Mouse (Mus musculus) forebrain, embryonic 16.5 days (tissue): ENCODE measurements at regions not wholly inside any gene's neighbourhood (a gene's known extent, or its start where the extent isn't known, plus 50 kb on each side); places are given as distances from the start of the nearest gene placed in this dataset.
A peak's percentile ranks its signal among the peaks of the same experiment; 100 is the strongest.

Experiments
- ATAC-seq: fragments of 200-750 bp; cut with Nextera tagmentation; 2 replicates; pipeline ENCODE4 v1.8.0; 2017; ENCODE audit warnings: mild to moderate bottlenecking, moderate library complexity
- H3K27ac ChIP-seq: fragments of 300-500 bp; sonication (generic); 2 replicates; pipeline ENCODE4 v1.5.1; 2014; ENCODE audit warnings: low read length, control low read depth
- H3K27me3 ChIP-seq: fragments of 300-500 bp; sonication (generic); replicated peaks from 2 replicates; pipeline ENCODE4 v1.6.1; 2014; ENCODE audit warnings: low read length; ENCODE audit not compliant: control insufficient read depth, insufficient read depth
- H3K36me3 ChIP-seq: fragments of 300-500 bp; sonication (generic); 2 replicates; pipeline ENCODE4 v1.6.1; 2014; ENCODE audit not compliant: control insufficient read depth, insufficient read depth
- H3K4me1 ChIP-seq: fragments of 300-500 bp; sonication (generic); replicated peaks from 2 replicates; pipeline ENCODE4 v1.6.1; 2014; ENCODE audit warnings: low read length; ENCODE audit not compliant: control insufficient read depth, insufficient read depth
- H3K4me2 ChIP-seq: fragments of 300-500 bp; sonication (generic); 2 replicates; pipeline ENCODE4 v1.6.1; 2014; ENCODE audit warnings: mild to moderate bottlenecking, low read length, control low read depth
- H3K4me3 ChIP-seq: fragments of 300-500 bp; sonication (generic); replicated peaks from 2 replicates; pipeline ENCODE4 v1.5.1; 2014; ENCODE audit warnings: mild to moderate bottlenecking, low read length, control low read depth
- H3K9ac ChIP-seq: fragments of 300-500 bp; sonication (generic); replicated peaks from 2 replicates; pipeline ENCODE4 v1.6.1; 2014; ENCODE audit warnings: low read depth, low read length, control low read depth
- H3K9me3 ChIP-seq: fragments of 300-500 bp; sonication (generic); 2 replicates; pipeline ENCODE4 v1.6.1; 2016; ENCODE audit warnings: low read length; ENCODE audit not compliant: control insufficient read depth
- WGBS: fragments of 180-500 bp; shearing (Covaris S2); extraction: QIAGEN DNeasy Blood & Tissue Kit; methylation state at CpG from one replicate; pipeline ENCODE4 v1.1.7; 2014; 5-methylcytosine and 5-hydroxymethylcytosine counted together

DNA sequence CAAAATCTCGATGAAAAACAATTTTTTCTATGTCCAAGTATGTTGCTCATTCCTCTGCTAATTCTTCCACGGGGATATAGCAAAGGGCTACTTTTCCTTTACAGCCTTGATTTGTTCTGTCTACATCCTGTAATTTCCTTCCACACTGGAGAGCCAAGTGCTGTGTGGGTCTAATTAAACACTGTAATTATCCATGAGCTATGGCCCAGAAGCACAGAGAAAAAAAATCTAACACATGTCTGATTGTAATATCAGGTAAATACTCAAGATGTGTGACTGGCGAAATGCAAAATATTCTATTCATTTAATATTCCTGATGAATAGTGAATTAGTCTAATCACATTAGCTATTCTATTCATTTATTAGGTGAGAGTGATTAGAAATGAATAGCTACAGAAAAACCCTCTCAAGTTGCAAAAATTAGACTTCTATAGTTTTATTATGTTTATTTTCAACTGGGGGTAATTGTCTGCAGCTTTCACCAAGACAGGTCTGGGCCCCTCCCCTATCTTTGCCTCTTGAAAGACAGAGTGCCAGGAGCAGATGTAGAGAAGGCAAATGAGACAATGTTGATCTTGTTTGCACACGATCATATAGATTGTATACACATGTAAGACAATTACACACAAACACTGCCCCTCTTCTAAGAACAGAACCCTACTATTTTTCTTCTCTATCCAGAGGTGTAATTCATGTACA, 274.3 kb downstream of the Sorl1 start:
- H3K4me3 ChIP-seq: no peak overlapping the region
- no peaks in the 10 kb centered on the region for H3K27me3 ChIP-seq
- 16% methylated on average over 4 of the region's 4 CpGs for WGBS
- no peaks in the 10 kb centered on the region for H3K36me3 ChIP-seq
- peak; percentile 65 for ATAC-seq
- H3K9me3 ChIP-seq: no peaks in the 10 kb centered on the region
- H3K4me1 ChIP-seq: peaks cover 12% of the 10 kb centered on the region
- no peak overlapping the region for H3K4me2 ChIP-seq
- peak overlapping the region; percentile 39 for H3K27ac ChIP-seq
- H3K9ac ChIP-seq: no peak overlapping the region

DNA sequence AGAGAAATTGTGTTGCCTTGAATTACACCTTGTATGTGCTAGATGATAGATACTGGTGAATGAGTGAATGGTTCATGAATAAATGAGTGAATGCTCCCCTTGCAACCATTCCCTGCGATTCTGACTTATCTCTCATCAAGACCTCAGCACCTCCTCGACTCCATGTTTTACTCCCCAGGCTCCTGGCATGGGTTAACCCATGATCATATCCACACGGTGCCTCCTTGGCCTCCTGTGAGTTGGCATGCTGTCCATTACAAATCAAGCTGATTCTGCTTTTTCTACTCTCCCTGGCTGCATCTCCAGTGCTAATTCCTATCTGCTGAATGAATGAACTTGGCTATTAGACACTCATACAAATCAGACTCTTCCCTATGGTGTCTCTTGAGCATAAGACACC, 279.5 kb downstream of the Sorl1 start:
- H3K27ac ChIP-seq: no peak overlapping the region
- H3K36me3 ChIP-seq: no peaks in the 10 kb centered on the region
- WGBS: 82% methylated on average over 3 of the region's 3 CpGs
- no peaks in the 10 kb centered on the region for H3K27me3 ChIP-seq
- H3K4me2 ChIP-seq: no peak overlapping the region
- H3K4me3 ChIP-seq: no peak overlapping the region
- peaks cover 8% of the 10 kb centered on the region for H3K4me1 ChIP-seq
- no peaks in the 10 kb centered on the region for H3K9me3 ChIP-seq
- H3K9ac ChIP-seq: no peak overlapping the region
- ATAC-seq: no peak

- WGBS: 10% methylated on average over 11 of the region's 11 CpGs
- H3K9me3 ChIP-seq: peaks cover 4% of the 10 kb centered on the region; the same call in 1 of the 2 replicates
- ATAC-seq: peak; percentile 91
- H3K27me3 ChIP-seq: no peaks in the 10 kb centered on the region
- H3K27ac ChIP-seq: peak overlapping the region; percentile 70
- H3K36me3 ChIP-seq: no peaks in the 10 kb centered on the region
- no peak overlapping the region for H3K9ac ChIP-seq
- H3K4me2 ChIP-seq: no peak overlapping the region
- H3K4me1 ChIP-seq: peaks cover 8% of the 10 kb centered on the region
- no peak overlapping the region for H3K4me3 ChIP-seq
Measured at GRCm38 (mm10) chr9:41834487-41835404, 289.4 kb downstream of the Sorl1 start.

- Histone ChIP-seq H3K9ac (no peak overlapping the region), H3K36me3 (no peaks in the 10 kb centered on the region), H3K4me1 (peaks cover 8% of the 10 kb centered on the region), H3K9me3 (peaks cover 4% of the 10 kb centered on the region; the same call in 1 of the 2 replicates), H3K4me3 (no peak overlapping the region), H3K27me3 (no peaks in the 10 kb centered on the region), H3K4me2 (no peak overlapping the region), H3K27ac (no peak overlapping the region)
- WGBS: 94% methylated on average over 1 of the region's 1 CpGs
- no peak for ATAC-seq
Measured at GRCm38 (mm10) chr9:41833408-41833807, 290.7 kb downstream of the Sorl1 start.

GRCm38 (mm10) chr9:41827356-41827755, 296.7 kb downstream of the Sorl1 start:
- Histone ChIP-seq H3K27me3 (no peaks in the 10 kb centered on the region), H3K9ac (no peak overlapping the region), H3K4me1 (no peaks in the 10 kb centered on the region), H3K4me3 (no peak overlapping the region), H3K36me3 (no peaks in the 10 kb centered on the region), H3K4me2 (no peak overlapping the region), H3K9me3 (no peaks in the 10 kb centered on the region), H3K27ac (no peak overlapping the region)
- no peak for ATAC-seq
- WGBS: 71% methylated on average over 4 of the region's 4 CpGs

GRCm38 (mm10) chr9:41821401-41821800, 302.7 kb downstream of the Sorl1 start:
- no peak overlapping the region for H3K4me2 ChIP-seq
- no peak for ATAC-seq
- H3K36me3 ChIP-seq: no peaks in the 10 kb centered on the region
- H3K4me3 ChIP-seq: no peak overlapping the region
- WGBS: 64% methylated on average over 4 of the region's 4 CpGs
- H3K9me3 ChIP-seq: no peaks in the 10 kb centered on the region
- no peak overlapping the region for H3K9ac ChIP-seq
- H3K4me1 ChIP-seq: no peaks in the 10 kb centered on the region
- no peak overlapping the region for H3K27ac ChIP-seq
- no peaks in the 10 kb centered on the region for H3K27me3 ChIP-seq

DNA sequence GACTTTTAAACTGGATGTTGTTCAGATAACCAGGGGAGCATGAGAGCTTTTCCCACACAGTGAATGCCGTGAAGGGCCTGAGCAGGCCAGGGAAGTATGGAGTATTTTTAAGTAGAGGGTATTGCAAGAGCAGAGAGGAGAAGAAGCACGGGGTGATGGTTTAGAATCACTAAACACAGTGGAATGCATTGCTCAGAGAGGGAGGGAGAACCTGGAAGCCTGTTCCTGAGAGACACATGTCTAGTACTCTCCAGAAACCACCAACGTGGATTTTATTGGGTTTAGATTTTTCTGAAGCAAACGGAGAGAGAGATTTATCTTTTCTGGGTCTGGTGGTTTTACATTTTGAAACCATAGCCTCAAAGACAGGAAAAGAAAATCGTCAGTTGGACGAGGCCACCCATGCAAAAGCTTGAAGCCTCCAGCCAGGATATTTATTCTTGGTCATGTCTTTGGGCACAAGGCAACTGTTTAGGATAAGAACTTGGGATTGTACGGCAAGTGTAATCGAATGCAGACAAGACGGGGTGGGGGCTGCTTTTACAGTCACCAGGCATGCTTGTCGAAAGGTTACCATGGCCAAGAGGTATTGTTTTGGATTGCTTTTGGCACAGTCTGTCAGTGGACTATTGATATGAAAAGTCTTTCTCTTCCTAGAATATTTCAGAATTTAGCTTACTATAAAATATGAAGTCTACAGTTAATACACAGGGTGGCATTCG, 306.2 kb downstream of the Sorl1 start:
- Histone ChIP-seq H3K36me3 (no peaks in the 10 kb centered on the region), H3K4me1 (no peaks in the 10 kb centered on the region), H3K9me3 (no peaks in the 10 kb centered on the region), H3K9ac (no peak overlapping the region), H3K4me3 (no peak overlapping the region), H3K27me3 (no peaks in the 10 kb centered on the region), H3K27ac (no peak overlapping the region), H3K4me2 (no peak overlapping the region)
- ATAC-seq: no peak
- 73% methylated on average over 11 of the region's 11 CpGs for WGBS

GRCm38 (mm10) chr9:41815921-41816320, 308.2 kb downstream of the Sorl1 start:
- WGBS: 89% methylated on average over 2 of the region's 2 CpGs
- Histone ChIP-seq H3K36me3 (no peaks in the 10 kb centered on the region), H3K4me3 (no peak overlapping the region), H3K9ac (no peak overlapping the region), H3K9me3 (no peaks in the 10 kb centered on the region), H3K27ac (no peak overlapping the region), H3K4me1 (no peaks in the 10 kb centered on the region), H3K27me3 (no peaks in the 10 kb centered on the region), H3K4me2 (no peak overlapping the region)
- no peak for ATAC-seq

- Histone ChIP-seq H3K9me3 (no peaks in the 10 kb centered on the region), H3K27me3 (no peaks in the 10 kb centered on the region), H3K4me1 (peaks cover 20% of the 10 kb centered on the region), H3K27ac (no peak overlapping the region), H3K9ac (no peak overlapping the region), H3K4me3 (no peak overlapping the region), H3K4me2 (no peak overlapping the region), H3K36me3 (no peaks in the 10 kb centered on the region)
- 84% methylated on average over 4 of the region's 4 CpGs for WGBS
- ATAC-seq: no peak
Measured at GRCm38 (mm10) chr9:41809291-41809690, 314.8 kb downstream of the Sorl1 start.
